Mouse (Mus musculus) c-Kit-negative CD71-positive TER-119-positive erythroid progenitor cells, embryonic 14.5 days (primary cell): Measurements from ENCODE around the gene Arhgap40.

Experiments
- DNase-seq: peaks from one replicate; pipeline ENCODE4 v3.0.0-alpha.2; 2013; ENCODE audit warnings: low read depth, low spot score

Gene Arhgap40

DNA sequence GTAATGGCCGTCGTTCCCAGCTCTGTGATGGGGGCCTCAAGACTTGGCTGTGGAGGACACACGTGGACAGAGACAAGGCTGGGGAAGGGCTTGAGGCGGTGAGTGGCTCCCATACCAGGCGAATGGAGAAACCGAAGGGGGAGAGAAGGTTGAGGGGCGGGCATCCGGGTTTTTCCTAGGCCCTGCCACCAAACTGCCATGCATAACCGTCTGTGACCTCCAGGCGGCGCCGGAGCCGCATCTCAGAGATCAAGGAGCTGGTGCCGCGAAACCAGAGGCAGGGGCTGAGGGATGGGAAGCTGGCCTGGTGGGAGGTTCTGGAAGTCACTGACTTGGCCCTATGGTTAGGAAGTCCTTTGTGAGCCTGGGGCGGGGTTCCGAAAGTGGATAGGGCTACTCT, 34.2 kb downstream of the Arhgap40 start:
- no peak for DNase-seq

DNA sequence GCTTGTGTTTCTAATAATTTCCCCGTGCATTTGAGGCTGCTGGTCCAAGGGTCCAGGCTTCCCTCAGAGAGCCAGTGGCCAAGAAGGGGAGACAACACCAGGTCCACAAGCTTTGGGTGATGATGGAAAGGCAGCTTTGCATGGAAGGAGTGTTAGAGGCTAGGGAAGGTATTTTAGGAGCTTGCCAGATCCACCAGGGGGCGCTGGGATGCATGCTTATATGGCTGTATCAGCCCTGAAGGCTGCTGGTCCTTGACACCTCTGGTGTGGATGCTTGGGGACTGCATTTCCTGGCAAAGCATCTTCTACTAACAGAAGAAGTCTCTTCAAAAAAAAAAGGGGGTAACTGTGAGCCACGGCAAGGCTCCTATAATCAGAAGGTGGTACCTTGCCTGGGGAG, 37.5 kb downstream of the Arhgap40 start:
- no peak for DNase-seq

DNA sequence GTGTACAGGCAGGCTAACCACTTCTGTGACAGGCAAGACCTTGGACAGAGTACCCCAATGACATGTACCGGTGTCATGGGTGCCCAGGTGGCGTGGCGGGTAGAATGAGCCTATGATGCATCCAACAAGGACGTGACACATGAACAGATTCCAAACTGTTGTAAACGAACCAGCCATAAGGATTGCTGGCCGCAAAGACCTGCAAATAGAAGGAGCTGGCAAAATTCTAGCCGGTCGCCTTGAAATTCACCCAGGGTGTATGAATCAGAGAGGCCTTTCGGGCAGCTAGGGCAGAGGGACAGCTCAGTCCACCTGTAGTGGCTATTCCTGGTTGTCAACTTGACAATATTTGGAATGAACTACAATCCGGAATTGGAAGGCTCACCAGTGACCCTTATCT, 41.8 kb downstream of the Arhgap40 start:
- no peak for DNase-seq

DNA sequence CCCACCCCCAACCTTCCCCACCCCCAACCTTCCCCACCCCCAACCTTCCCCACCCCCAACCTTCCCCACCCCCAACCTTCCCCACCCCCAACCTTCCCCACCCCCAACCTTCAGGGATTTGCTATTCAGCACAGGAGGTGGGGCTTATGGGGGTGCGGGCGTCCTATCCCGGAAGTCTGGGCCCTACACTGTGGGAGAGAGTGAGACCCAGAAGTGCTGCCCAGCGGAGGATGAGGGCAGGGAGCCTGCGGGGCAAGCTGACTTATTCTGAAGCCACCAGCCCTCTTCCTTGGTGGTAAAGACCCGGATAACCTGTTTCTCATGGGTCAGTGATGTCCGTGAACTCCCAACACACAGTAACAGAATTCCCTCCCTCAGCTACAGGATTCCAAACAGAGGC, 42.7 kb downstream of the Arhgap40 start:
- DNase-seq: no peak

DNA sequence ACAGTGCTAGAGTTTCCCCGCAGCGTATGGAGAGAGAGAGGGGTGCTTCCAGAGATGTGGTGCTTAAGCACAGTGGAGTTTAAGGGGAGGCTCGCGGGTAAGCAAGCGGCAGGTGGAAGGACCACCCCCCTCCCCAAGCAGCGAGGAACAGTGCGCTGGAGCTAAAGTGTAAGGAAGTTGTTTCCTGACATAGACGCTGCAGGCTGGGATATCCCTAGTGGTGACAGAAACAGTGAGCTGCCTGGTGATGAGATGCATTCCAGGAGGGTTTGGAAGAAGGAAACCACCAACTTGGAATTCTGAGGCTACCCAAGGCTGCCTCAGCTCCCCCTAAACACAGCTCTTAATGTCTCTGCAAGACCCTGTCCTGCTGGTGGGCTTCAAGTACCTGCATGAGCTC, 43.2 kb downstream of the Arhgap40 start:
- DNase-seq: no peak

DNA sequence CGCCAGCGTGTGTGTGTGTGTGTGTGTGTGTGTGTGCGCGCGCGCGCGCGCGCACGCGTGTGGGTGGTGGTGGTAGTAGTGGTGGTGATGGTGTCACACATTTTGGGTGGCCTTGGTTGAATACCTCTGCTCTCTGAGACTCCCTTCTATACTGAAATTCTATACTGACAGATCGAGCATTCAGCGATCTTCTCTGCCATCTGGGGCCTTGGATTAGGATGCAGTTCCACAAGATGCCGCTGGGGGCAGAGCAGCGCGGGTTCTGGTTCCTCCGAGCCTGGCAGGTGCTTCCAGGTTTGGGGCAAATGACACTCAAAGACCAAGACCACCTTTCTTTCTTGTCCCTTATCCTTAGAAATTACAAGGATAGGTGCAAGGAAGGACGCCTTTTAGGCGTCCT, 43.6 kb downstream of the Arhgap40 start:
- DNase-seq: no peak

DNA sequence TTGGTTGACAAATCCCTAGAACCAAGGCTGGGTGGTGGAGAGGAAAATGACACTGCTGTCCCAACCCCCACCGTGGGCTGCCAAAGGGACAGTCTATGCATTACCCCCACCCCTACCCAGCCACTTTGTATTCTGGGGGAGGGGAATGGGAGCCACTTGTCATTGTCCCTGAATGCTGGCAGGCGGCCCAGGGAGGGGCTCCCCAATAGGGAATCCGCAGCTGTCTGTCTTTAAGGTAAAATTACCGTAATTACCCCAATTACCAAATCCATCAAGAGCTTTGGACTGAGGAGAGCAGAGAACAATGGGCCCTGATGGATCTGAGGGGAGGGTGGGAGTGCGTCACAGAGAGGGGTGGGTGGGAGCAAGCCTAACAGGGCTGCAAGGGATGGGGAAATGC, 44.2 kb downstream of the Arhgap40 start:
- no peak for DNase-seq

DNA sequence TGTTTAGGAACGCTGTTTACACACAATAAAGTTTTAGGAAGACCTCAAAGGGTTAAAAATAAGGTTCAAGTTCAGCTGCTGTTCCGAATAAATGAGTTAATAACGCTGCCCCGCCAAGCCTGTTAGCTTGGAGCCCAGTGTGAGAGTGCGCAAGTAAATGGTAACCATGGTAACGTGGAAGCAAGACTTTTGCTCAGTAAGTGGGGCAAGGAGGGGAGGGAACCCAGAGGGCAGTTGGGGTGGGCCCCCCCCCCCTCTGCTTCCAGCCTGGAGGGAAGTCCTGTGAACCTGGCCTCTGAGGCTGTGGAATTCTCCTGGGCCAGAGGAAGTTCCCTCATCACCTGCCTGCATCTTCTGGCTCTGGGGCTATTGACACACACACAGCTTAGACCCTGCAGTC, 47.3 kb downstream of the Arhgap40 start:
- no peak for DNase-seq

DNA sequence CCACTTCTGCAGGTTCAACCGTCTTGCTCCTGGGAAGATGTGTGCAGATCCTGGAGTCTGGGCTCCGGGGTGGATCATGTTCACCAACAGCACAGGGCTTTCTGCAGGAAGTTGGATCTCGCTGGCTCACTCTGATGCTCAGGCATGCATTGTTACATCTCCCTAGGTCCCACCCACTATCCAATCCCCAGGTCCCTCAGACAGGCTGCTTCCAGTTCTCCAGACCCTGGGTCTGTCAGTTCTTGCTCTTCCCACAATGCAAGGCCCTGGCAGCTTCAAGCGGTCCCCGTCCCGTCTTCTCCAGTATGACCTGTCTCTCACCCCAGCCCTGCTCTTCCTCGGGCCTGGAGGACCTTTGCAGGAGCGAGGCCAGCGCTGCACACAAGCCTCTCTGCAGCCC, 48.2 kb downstream of the Arhgap40 start:
- DNase-seq: no peak

DNA sequence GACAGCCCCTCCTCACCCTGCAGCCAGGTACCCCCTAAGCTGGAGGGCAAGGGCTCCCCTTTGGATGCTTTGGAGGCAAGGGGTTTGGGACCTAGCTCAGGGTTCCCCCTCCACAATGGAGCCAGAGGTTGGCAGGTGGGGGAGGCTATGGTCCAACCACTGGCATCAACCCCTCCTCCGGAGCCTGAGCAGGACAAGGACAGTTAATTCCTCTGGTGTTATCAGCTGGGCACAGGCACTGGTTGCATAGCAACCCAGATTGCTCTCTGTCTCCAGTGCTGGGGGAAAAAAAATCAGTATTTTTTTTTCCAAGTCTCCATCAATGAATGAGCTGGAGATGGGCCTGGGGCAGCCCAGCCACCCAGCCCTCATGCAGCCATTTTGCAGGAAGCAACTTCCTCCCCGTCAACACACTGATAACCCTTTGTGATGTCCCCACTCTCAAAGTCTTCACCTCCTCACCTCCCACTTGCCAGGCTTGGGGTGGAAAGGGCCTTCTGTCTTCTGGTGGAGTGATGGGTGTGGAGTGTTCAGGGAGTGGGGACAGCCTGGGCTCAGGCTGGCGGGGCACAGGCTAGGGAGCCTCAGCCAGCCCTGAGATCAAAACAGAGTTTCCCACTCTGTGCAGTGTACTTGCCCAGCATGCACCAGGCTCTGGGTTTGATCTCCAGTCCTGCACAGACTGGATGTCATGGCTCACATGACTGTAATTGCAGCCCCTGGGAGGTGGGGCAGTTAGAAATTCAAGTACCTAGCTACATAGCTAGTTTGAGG, 49.0 kb downstream of the Arhgap40 start:
- no peak for DNase-seq

DNA sequence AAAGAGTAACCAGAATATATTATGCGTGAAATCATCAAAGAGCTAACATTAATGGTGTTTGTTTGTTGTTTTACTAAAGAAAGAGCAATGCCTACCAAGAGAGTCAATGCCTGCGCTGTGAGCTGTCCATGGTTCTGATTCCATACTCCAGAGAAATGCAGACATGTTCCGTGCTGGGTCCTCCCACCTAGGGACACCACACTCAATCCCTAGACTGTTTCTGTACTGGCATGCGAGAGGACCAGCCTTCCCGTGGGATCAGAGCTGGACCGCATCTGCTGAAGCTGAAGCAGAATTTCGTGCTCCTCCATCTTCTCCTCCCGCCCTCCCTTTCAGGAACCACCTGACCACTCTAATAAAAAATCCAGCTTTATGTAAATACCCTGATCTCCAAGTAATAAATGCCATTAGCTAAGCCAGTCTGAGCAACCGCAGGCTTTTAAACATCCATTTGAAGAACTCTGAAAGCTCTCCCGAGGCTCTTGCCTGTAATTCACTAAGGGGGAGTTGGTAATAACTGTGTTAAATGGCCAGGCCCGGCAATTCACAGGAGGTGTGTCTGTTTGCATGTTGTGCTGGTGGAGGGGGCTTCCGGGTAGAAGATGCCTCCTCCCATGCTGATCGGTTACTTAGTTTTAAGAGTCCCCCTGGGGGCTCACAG, 58.0 kb downstream of the Arhgap40 start:
- DNase-seq: no peak

DNA sequence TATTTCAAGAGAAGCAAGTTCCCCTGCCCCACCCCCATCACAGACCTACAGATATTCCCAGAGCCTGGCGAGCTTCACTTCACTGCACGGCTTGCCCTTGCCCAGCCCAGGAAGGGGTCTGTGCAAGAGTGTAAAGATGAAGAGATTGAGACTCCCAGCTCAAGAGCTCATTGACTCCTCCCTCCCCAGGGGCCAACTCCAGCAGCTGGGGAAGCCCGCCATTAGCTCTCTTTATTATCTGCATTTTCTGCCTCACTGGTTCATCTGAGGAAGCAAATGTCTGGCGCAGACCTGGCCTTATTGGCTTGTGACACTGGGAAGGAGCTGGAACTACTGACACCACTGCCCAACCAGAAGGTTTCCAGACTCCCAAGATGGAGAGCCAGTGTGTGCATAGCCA, 67.4 kb downstream of the Arhgap40 start:
- no peak for DNase-seq

DNA sequence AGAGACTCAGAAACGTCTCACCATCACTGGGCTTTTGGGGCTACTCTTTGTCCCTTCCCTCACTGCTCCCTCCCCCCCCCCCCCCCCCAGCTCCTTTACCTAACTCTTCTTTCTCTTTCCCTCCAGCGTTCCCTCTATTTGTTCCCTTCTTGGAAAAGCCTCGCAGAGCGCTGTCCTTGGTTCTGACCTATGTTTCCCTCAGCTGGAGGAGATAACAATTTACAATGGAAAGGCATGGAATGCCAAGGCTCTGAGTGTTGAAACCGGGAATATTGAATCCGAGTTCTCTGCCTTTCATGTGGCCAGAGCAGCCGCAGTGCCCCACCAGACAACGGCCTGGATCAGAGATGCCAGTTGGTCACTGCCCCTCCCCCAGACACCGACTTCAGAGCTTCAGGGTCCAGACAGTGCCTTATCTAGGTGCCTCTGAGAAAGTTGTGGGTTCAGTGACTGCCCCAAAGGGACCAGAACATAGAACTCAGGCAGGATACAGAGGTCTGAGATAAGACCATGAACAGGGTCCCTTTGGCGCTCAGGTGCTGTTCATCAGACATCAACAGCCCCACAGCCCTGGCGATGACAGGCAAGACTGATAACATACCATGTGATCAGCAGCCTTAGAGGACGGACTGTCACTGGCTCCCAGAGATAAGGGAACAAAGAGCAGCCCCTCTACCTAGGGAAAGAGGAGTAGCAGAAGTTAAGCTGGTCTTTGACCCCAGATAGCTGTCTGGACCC, 72.2 kb downstream of the Arhgap40 start:
- DNase-seq: no peak

DNA sequence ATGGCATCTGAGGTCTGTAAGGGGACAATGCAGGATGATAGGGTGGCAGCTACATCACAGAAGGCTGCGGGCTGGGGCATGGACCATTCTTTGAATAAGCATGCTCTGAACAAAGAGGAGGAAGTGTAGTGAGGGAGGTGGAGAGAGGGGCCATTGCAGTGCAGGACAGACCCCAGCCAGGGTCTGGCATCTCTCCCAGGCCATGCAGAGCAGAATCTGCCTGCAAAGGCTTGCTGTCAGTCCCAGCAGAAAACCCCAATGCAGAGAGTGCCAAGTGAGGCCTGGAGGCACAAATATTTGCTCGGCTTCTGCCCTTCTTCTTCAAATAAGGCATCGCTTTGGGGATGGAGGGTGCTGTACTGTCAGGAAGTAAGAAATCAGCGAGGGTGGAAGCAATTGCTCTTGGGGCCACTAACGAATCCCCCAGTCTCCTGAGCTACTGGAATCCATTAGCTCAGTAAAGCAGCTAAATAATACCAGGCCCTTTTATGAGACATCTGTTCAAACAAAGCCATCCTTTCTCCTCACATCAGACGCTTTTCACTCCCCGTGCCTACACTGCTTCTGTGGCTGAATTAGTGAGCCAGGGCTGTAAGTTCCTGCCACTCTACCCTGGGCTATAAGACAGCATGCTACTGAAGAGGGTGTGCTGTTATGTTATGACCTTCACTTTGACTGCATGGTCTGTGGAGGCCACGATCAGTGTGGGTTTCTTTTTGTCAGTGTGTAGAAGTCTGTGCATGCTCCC, 76.1 kb downstream of the Arhgap40 start:
- DNase-seq: no peak

DNA sequence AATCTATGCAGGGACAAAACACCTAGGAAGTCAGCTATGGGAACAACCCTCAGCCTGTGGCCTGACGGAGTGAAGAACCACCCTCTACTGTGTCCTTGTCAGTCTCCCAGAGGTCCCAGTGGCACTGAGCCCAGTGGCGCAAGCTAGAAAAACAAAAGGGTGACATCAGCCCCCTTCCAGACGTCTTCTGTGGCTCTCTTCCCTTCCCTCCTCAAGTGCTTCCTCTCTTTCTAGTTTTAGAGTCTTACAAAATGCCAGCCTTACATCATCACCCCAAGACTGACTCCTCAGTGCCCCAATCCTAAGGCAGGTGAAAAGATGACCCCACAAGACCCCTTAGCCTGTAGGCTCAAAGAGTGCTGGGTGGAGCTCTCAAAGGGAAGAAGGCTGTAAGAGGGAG, 77.9 kb downstream of the Arhgap40 start:
- DNase-seq: no peak

DNA sequence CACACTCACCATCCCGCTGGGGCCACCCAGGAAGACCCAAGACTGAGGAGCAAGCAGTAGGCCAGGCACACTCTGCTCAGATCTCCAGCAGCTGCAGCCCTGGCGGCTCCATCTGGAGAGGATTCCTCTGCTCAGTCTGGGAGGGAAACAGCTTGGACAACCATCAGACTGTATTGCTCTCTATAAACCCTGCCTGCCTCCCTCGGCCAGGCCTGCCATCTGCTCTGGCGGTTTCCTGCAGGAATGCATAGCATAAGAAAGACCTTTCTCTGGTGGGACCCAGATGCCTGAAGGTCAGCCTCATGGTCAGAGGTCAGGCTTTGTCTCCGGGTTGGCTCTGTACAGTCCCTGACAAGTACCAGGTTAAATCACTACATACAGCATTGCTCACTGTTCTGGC, 78.7 kb downstream of the Arhgap40 start:
- no peak for DNase-seq

DNA sequence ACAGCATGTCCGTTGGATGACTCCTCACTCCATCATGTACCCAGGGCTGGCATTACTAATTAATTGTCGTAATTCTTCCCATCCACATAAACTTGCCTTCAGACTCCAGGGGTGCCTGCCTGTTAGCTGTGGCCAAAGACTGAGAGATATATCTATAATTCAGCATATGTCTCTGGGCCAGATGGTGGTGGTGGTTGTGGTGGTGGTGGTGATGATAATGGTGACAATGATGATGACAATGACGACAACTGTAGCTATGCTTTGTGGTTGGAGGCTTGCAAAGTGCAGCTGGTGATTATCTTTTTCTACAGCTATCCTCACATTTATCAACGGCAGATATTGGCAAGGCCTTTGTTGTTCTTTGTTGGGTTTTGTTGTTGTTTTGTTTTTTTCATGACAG, 80.8 kb downstream of the Arhgap40 start:
- DNase-seq: no peak

DNA sequence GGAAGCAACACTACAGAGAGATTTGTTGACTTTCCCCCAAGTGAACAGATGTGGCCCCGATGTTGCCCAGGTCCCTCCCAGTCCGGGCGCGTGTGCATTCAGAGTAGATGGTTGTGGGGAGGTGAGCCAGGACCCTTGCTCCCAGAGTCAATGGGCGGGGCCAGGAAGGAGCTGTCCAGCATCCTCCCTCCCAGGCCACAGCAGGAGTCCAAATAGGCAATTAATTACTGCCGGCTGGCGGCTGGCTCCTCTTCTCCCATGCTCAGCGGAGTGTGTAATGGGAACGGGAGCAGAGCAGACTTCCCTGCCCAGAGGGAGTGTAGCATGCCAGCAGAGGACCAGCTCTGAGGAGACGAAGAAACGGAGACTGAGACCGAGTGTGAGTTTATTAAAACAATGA, 82.5 kb downstream of the Arhgap40 start:
- DNase-seq: no peak

DNA sequence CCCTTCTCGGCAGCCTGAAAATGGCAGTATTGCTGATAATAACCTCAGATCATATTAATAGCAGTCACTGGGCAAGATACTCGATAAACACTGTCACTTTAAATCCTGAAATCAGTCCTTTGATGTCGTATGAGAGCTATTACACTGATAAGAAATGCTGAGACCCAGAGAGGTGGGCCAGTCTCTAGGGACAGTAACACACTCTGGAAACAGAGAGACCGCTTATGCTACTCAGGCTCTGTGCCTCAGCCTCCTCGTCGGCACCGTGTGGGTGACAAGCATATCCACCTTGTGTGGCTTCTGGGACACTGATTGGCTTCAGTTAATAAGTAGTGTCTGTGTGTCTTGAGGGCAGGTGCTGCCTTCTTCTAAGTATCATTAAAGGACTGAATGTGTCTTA, 83.0 kb downstream of the Arhgap40 start:
- DNase-seq: no peak

DNA sequence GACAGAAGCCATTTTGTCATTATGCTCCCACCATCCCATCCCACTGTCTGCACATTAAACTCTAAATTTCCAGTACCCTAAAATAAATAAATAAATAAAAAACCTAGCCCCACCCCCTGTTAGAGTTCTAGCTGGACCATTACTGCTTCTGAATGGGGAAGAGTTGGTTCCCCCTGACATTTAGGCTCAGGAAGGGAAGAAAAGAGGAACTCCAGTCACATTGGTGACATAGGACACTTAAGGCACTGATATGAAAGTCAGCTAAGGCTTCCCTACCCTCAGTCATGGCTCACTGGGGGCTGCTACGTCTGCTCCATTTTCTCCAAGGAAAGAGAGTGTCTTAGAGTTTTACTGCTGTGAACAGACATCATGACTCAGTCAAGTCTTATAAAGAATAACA, 84.2 kb downstream of the Arhgap40 start:
- no peak for DNase-seq
